Mouse (Mus musculus): ENCODE data around the gene Cytl1.

- TF ChIP-seq EP300 (IDR thresholded peaks at IDR 0.05) = no peak
- no peak for TF ChIP-seq CTCF (IDR thresholded peaks at IDR 0.05)
Measured at GRCm38 (mm10) chr5:37753366-37753765, 18.0 kb downstream of the Cytl1 start.
